Mouse (Mus musculus) brain, embryonic 14.5 days (tissue): Measurements from ENCODE around the gene Cobl.

Experiments used
- CTCF ChIP-seq: fragments of 200-500 bp; IDR thresholded peaks from 2 replicates; pipeline ENCODE4 v1.5.1; 2012; ENCODE audit warnings: inconsistent platforms, mild to moderate bottlenecking, moderate library complexity, borderline replicate concordance; ENCODE audit not compliant: insufficient read depth, insufficient read length; ENCODE audit errors: extremely low read depth
- POLR2A ChIP-seq: fragments of 200-500 bp; IDR thresholded peaks from 2 replicates; pipeline ENCODE4 v1.6.1; 2012; ENCODE audit warnings: mild to moderate bottlenecking, inconsistent platforms, borderline replicate concordance; ENCODE audit not compliant: poor library complexity, insufficient read depth, insufficient read length, severe bottlenecking; ENCODE audit errors: extremely low read depth

- TF ChIP-seq POLR2A (no peak), CTCF (no peak)
Measured at GRCm38 (mm10) chr11:12232041-12232742, 232.6 kb downstream of the Cobl start.
